Mouse (Mus musculus) embryonic fibroblast, embryonic 13.5 days (primary cell): ENCODE measurements around the gene Car11.

Experiments
- CTCF ChIP-seq: IDR thresholded peaks from 2 replicates; pipeline ENCODE4 v1.5.1; 2011; ENCODE audit warnings: mild to moderate bottlenecking, control low read depth, low read length, moderate library complexity, borderline replicate concordance; ENCODE audit not compliant: insufficient read depth
- POLR2A ChIP-seq: IDR thresholded peaks from 2 replicates; pipeline ENCODE4 v1.6.1; 2011; ENCODE audit warnings: low read depth, mild to moderate bottlenecking, control low read depth, low read length, moderate library complexity

GRCm38 (mm10) chr7:45702809-45703520, 3.3 kb downstream of the Car11 start:
- TF ChIP-seq CTCF (no peak), POLR2A (no peak)
